Mouse (Mus musculus): Measurements from ENCODE around the gene Tex10. TPM values are rescaled to one million over a fixed set of nuclear protein-coding genes. Genes with fewer than 3 reads are reported as not detected.

The Tex10 gene
- total RNA-seq (2014; rRNA removed) (9.6 and 13.5 TPM in 2 replicates), polyA plus RNA-seq (2012; rRNA removed) (4.0 and 4.8 TPM in 2 replicates)

DNA sequence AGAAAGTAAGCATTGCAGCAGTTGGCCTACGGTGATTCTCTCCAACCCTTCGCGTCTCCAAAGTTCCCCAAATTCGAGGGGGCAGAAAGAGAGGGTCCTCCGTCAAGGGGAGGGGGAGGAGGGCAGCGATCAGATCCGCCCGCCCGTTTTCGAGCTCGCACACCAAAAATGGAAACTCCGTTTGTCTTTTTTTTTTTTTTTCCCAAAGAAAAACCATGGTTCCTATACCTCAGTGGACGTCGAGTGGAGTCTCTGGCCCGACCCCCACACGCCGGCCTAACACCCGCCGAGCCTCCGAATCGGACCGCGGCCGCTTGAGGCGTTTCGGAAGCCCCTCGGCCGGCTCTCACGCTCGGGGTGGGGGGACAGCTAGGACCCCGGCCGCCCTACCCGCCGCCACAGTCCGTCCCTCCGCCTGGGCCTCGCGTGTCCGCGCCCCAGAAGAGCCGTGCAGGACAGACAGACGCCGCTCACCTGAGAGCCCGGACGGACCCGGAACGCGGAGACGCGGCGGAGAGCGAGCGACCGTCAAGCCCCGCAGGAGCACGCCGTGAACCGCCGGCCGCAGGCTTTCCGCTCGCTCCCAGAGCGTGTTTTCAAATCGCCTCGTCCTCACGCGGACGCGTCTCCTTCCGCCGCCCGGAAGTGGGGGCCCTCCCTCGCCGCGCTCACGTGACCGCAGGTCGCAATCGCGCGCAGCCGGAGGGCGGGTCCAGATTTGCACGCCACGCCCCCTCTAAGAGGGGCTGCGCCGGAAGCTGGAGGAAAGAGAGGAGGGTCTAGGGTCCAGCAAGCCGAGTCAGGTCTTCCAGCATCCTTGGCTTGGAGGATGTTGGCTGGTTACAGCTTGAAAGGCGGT lies at the start of gene Tex10:
TSS of gene Tex10 (minus strand) at position 668 of the 859 bp plus-strand sequence.
- Histone ChIP-seq H3K36me3 (ENCODE audit: control insufficient read depth, insufficient read depth, low read length) (peaks cover 8% of the 10 kb centered on the region), H3K27ac (replicated peaks; ENCODE audit: insufficient read depth, low read depth, low read length) (0 out of 2 replicates have a peak within 1 kb of the TSS, but pooled peaks have one; percentile 6), H3K4me1 (ENCODE audit: control insufficient read depth, insufficient read depth, low read length) (peaks cover 12% of the 10 kb centered on the region), H3K27me3 (ENCODE audit: control insufficient read depth, insufficient read depth, low read length) (no peaks in the 10 kb centered on the region), H3K79me2 (ENCODE audit: control insufficient read depth, insufficient read depth, low read length) (peaks cover 9% of the 10 kb centered on the region), H3K9ac (ENCODE audit: low read depth, low read length) (peak within 1 kb of the TSS; percentile 85), H3K4me3 (ENCODE audit: insufficient read depth, low read depth, low read length) (peak within 1 kb of the TSS; percentile 88)
- TF ChIP-seq POLR2A (IDR thresholded peaks at IDR 0.05; ENCODE audit: extremely low read depth, insufficient read depth, low read length), result peak; percentile 67; the same call in 1 of the 2 replicates
- TF ChIP-seq CTCF (IDR thresholded peaks at IDR 0.05; ENCODE audit: low read depth, low read length), result no peak
- peak; percentile 65 for DNase-seq (ENCODE audit: extremely low read depth, low read depth, low spot score)
- under 1% methylated on average over 89 of the region's 89 CpGs for WGBS

DNA sequence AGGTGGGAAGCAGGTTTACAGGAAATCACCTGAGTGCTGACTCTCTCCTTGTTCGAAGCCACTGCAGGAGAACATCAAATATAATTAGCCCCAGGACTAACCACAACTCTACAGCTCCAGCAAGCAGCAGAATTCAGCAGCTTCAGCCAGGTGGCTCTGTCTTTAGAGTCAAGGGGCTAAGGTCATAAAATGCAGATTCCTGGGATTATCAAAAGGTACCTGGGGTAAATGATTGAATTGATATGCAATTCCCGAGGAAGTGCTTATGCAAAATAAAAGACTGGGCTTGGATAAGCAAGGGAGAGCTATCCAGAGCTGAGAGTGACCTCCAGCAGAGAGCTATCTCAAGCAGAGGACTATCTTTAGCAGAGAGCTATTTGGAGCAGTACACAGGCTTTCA lies 37.6 kb upstream of the Tex10 start:
- H3K27me3 ChIP-seq (ENCODE audit: control insufficient read depth, insufficient read depth, low read length), result no peaks in the 10 kb centered on the region
- no peaks in the 10 kb centered on the region for H3K36me3 ChIP-seq (ENCODE audit: control insufficient read depth, insufficient read depth, low read length)
- H3K27ac ChIP-seq (replicated peaks; ENCODE audit: insufficient read depth, low read depth, low read length), result no peak overlapping the region
- DNase-seq (ENCODE audit: extremely low read depth, low read depth, low spot score), result no peak
- no peaks in the 10 kb centered on the region for H3K79me2 ChIP-seq (ENCODE audit: control insufficient read depth, insufficient read depth, low read length)
- H3K4me3 ChIP-seq (ENCODE audit: insufficient read depth, low read depth, low read length), result no peak overlapping the region
- TF ChIP-seq CTCF (IDR thresholded peaks at IDR 0.05; ENCODE audit: low read depth, low read length) (no peak), POLR2A (IDR thresholded peaks at IDR 0.05; ENCODE audit: extremely low read depth, insufficient read depth, low read length) (no peak)
- no peak overlapping the region for H3K9ac ChIP-seq (ENCODE audit: low read depth, low read length)
- H3K4me1 ChIP-seq (ENCODE audit: control insufficient read depth, insufficient read depth, low read length), result no peaks in the 10 kb centered on the region
- 62% methylated on average over 2 of the region's 2 CpGs for WGBS

- Histone ChIP-seq H3K27me3 (ENCODE audit: control insufficient read depth, insufficient read depth, low read length) (no peaks in the 10 kb centered on the region), H3K4me1 (ENCODE audit: control insufficient read depth, insufficient read depth, low read length) (peaks cover 4% of the 10 kb centered on the region), H3K9ac (ENCODE audit: low read depth, low read length) (no peak overlapping the region), H3K27ac (replicated peaks; ENCODE audit: insufficient read depth, low read depth, low read length) (no peak overlapping the region), H3K36me3 (ENCODE audit: control insufficient read depth, insufficient read depth, low read length) (no peaks in the 10 kb centered on the region), H3K4me3 (ENCODE audit: insufficient read depth, low read depth, low read length) (no peak overlapping the region), H3K79me2 (ENCODE audit: control insufficient read depth, insufficient read depth, low read length) (no peaks in the 10 kb centered on the region)
- DNase-seq (ENCODE audit: extremely low read depth, low read depth, low spot score), result no peak
- TF ChIP-seq CTCF (IDR thresholded peaks at IDR 0.05; ENCODE audit: low read depth, low read length), result no peak
- TF ChIP-seq POLR2A (IDR thresholded peaks at IDR 0.05; ENCODE audit: extremely low read depth, insufficient read depth, low read length), result no peak
- 67% methylated on average over 2 of the region's 2 CpGs for WGBS
Observed at GRCm38 (mm10) chr4:48492510-48492909, 19.3 kb upstream of the Tex10 start.

DNA sequence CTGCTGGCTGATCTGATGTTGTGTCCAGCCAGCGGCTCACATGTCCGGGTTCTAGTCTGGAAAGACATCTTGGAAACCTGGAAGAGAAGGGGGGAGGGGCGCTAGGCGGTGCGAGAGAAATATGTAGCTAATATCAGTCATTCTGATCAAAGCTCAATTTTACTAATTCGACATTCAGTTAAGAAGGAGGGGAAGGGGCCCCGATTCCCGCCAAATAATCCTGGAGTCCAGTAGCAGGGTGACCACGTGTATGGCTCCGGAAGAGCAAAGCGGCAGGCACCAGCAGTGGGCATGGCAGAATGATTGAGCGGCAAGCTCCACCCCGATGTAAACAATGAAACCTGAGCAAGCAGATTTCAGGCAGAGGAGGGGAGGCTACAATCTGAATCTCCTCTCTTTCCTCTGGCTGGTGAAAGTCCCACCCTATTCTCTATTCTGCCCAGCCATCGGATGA lies 18.1 kb upstream of the Tex10 start:
- H3K4me1 ChIP-seq (ENCODE audit: control insufficient read depth, insufficient read depth, low read length), result peaks cover 4% of the 10 kb centered on the region
- H3K79me2 ChIP-seq (ENCODE audit: control insufficient read depth, insufficient read depth, low read length), result no peaks in the 10 kb centered on the region
- H3K27ac ChIP-seq (replicated peaks; ENCODE audit: insufficient read depth, low read depth, low read length), result no peak overlapping the region
- peak; percentile 23 for DNase-seq (ENCODE audit: extremely low read depth, low read depth, low spot score)
- H3K9ac ChIP-seq (ENCODE audit: low read depth, low read length), result no peak overlapping the region
- H3K27me3 ChIP-seq (ENCODE audit: control insufficient read depth, insufficient read depth, low read length), result no peaks in the 10 kb centered on the region
- peak overlapping the region; percentile 33 for H3K4me3 ChIP-seq (ENCODE audit: insufficient read depth, low read depth, low read length)
- WGBS, result 10% methylated on average over 14 of the region's 14 CpGs
- no peaks in the 10 kb centered on the region for H3K36me3 ChIP-seq (ENCODE audit: control insufficient read depth, insufficient read depth, low read length)
- TF ChIP-seq POLR2A (IDR thresholded peaks at IDR 0.05; ENCODE audit: extremely low read depth, insufficient read depth, low read length) (no peak), CTCF (IDR thresholded peaks at IDR 0.05; ENCODE audit: low read depth, low read length) (no peak)

DNA sequence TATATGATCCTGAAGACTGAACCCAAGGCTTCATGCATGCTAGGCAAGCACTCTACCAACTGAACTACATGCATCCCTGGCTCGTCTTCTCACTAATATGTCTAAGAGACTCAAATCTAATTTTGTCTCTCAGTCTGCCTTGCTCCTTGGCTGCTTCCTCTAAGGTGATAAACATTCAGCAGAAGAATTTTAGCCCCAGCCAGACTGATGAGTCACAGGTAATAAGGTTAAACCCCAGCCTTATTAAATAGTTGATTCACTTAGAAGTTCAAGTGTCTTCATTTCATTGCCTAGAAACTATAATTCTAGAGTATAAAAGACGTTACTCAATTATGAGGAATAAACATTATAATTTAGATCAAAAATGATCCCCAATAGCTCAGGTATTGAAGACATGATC lies 15.7 kb upstream of the Tex10 start:
- no peak for DNase-seq (ENCODE audit: extremely low read depth, low read depth, low spot score)
- 79% methylated on average over 2 of the region's 2 CpGs for WGBS
- Histone ChIP-seq H3K9ac (ENCODE audit: low read depth, low read length) (no peak overlapping the region), H3K4me3 (ENCODE audit: insufficient read depth, low read depth, low read length) (no peak overlapping the region), H3K4me1 (ENCODE audit: control insufficient read depth, insufficient read depth, low read length) (peaks cover 4% of the 10 kb centered on the region), H3K36me3 (ENCODE audit: control insufficient read depth, insufficient read depth, low read length) (no peaks in the 10 kb centered on the region), H3K79me2 (ENCODE audit: control insufficient read depth, insufficient read depth, low read length) (no peaks in the 10 kb centered on the region), H3K27me3 (ENCODE audit: control insufficient read depth, insufficient read depth, low read length) (no peaks in the 10 kb centered on the region), H3K27ac (replicated peaks; ENCODE audit: insufficient read depth, low read depth, low read length) (no peak overlapping the region)
- TF ChIP-seq CTCF (IDR thresholded peaks at IDR 0.05; ENCODE audit: low read depth, low read length), result no peak
- TF ChIP-seq POLR2A (IDR thresholded peaks at IDR 0.05; ENCODE audit: extremely low read depth, insufficient read depth, low read length), result no peak

- DNase-seq (ENCODE audit: extremely low read depth, low read depth, low spot score), result no peak
- Histone ChIP-seq H3K36me3 (ENCODE audit: control insufficient read depth, insufficient read depth, low read length) (no peaks in the 10 kb centered on the region), H3K79me2 (ENCODE audit: control insufficient read depth, insufficient read depth, low read length) (no peaks in the 10 kb centered on the region), H3K4me1 (ENCODE audit: control insufficient read depth, insufficient read depth, low read length) (no peaks in the 10 kb centered on the region), H3K27me3 (ENCODE audit: control insufficient read depth, insufficient read depth, low read length) (no peaks in the 10 kb centered on the region), H3K9ac (ENCODE audit: low read depth, low read length) (no peak overlapping the region), H3K4me3 (ENCODE audit: insufficient read depth, low read depth, low read length) (no peak overlapping the region), H3K27ac (replicated peaks; ENCODE audit: insufficient read depth, low read depth, low read length) (no peak overlapping the region)
- TF ChIP-seq CTCF (IDR thresholded peaks at IDR 0.05; ENCODE audit: low read depth, low read length) (0 out of 2 replicates have a peak, but pooled peaks have one; percentile 19), POLR2A (IDR thresholded peaks at IDR 0.05; ENCODE audit: extremely low read depth, insufficient read depth, low read length) (no peak)
- WGBS, result 55% methylated on average over 2 of the region's 2 CpGs
Observed at GRCm38 (mm10) chr4:48481287-48481686, 8.0 kb upstream of the Tex10 start.

Measured in liver, adult 2 months (tissue).